Mouse (Mus musculus): ENCODE data around the gene Vegfd.

Gene Vegfd

DNA sequence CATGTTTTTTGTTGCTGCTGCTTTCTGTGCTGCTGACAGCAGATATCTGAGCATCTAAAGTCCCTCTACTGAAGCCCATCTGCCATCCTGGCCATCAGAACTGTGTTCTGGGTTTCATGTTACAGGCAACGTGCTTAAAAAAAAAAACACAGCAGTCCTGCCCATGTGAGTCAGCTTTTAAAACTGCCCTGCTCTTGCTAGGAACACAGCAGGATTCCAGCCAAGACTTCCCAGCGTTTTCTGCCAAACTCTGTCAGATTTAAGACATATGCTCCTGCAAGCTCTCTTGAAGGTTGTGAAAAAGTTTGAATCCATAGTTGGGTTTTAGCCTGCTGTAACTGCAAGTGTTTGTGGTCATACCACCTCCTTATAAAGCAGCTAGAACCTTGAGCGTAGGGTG is at the start of gene Vegfd:
TSS of gene Vegfd (plus strand) at position 298 of the 400 bp plus-strand sequence.
- DNase-seq = peak; percentile 21 to 42

DNA sequence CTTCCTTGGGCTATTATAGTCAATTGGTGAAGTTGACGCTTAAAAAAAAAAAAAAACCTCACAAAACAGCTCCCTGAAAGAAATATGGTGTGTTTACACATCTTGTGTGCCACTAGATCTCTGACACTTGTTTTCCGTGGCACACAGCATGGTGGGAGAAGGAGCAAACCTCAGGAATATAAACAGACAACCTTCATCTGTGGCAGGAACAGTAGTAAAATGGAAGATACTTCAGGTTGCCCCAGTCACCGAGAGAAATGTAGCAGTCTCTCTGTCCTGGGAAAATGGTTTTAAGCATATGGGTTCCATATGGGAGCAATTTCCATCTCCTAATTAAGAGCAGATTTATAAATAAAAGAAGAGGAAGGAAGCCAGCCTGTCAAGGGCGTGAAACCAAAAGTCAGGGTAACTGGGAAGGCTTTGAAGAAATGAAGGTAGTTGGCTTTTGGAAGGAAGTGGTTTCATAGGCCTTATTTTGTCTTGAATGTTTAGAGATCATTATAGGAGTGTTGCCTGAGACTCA is 49.7 kb upstream of the Vegfd start:
- DNase-seq = no peak

DNA sequence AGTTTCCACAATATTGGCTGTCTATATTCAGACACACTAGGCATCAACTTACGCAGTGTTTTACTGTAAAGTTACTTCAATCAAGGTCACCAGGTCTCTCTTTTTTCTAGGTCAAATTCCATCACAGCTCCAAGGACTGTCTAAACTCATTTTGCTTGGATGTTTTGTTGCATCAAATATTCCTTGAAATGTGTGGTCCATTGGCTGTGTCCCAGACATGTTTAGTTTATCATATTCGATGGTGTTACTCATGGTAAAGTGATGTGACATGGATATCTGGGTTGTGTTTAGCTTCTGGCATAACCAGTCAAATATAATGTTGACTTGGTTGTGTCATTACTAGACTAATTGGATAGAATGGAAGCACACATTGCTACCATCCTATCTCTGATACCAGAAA is 42.8 kb upstream of the Vegfd start:
- DNase-seq = no peak

DNA sequence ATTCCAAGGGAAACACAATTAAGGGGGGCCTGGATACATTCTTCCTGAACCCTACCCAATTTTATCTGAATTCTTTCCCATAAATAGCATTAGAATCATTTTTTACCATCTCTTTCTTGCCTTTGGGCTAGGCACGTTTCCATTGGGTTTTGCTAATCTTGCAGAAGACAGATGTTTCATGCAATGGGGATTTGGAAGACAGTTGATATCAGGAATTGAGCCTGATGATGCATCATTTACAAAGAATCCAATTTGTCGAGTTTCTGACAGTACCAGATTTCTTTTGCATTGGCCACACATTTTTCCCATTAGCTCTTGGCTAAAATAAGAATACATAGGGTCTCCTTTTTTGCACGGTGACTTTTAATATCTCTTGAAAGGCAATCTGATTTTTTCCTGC is 42.4 kb upstream of the Vegfd start:
- no peak for DNase-seq

DNA sequence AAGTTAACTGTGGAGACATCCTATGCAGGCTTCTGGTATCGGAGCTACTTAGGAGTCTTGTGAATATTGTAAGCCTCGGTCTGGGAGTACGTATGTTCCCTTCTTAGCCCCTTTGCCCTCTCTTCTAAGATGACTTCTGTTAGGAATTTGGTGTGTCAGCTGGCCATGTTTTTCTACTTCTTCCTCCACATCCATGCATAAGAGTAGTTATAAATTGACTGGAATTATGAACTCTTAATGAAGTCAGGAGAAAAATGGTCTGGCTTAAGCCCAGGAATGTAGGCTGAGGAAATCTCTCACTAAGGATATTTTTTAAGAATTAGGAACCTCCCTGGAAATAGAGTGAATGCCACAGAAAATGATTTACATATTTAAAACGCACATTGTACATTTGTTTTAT is 34.6 kb upstream of the Vegfd start:
- no peak for DNase-seq

DNA sequence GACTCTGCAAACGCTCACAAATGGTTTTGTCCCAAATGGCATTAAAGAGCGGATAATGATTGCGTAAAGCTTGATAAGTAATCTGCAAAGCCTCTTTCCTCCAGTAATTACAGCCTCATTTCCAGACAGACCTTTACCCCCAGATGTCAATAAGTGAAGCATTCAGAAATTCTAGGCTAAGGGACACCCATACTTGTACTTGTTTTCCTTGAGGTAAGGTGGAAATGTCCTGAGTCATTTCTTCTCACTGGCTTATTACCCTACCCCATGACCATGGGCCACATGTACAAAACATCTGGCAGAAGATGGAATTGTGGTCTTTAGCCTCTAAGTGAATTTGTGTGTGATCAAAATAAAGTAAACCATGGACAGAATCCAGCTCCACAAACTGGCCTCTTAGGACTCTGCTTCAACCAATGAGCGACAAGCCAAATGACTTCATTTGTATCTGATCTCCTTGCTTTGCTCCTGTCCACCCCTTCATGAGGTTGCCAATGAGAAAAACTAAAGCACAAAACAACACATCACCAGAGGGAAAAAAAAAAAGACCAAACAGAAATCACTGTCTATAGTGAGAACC is 27.7 kb upstream of the Vegfd start:
- DNase-seq = no peak

DNA sequence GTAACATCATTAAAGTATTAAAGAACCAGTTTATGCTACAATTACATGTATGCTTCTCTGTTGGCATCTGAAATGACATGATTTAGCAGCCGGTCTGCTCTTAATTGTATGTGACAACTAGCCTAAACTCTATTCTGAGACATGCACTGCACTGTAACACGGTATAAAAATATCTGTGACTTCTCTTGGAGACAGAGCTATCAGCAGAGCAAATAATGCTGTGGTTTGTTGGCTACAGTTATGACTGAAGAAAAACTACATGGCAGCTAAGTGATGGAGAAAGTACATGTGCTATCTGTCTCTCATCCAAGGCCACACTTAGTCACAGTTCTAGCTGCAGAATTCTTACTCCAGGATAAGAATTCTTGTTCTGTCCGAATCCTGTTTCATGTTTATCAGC is 24.2 kb upstream of the Vegfd start:
- no peak for DNase-seq

DNA sequence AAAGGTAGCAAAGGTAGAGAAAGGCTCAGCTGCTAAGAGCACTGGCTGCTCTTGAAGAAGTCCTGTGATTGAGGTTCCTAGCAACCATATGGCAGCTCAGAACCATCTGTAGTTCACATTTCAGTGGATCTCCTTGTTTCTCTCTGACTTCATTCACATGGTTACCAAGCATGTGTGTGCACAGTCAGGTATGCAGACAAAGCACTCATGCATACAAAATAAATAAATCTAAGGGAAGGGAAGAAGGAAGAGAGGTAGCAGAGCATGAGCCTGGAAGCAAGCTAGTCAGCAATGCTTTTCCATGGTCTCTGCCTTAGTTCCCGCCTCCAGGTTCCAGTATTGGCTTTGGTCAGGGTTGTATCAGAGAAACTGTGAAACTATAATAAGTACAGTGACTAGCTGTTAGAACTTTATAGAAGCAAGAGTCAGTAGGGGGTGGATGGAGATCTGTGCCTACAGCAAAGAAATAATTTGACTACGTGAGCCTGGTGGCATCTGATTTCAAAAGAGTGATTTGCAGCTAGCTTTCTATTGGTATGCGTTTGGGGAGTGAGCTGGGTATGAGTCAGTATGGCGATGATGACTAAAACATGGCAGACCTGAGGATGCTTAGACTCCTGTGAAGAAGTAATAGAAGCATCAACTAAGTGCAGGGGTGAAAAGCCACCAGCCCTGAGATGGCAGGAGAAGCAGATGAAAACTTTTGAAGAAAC is 7.9 kb upstream of the Vegfd start:
- DNase-seq = no peak

DNA sequence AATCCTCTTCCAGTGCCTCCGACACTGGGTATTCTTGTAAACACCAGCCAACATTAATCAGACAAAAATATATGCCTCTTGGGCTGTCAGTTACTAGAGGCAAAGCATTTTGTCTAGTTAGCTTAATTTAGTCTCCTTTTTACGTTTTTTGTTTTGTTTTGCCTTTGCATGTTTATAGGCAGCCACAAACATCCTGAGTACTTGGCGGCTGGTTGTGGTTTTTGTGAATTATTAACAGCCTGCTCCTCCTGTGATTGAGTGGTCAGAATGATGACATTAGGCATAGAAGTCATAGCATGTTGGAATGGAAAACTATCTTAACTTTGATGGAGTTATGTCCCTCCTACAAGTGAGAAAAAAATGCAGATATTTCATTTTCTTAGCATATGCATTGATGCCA is 2.6 kb upstream of the Vegfd start:
- DNase-seq = no peak

DNA sequence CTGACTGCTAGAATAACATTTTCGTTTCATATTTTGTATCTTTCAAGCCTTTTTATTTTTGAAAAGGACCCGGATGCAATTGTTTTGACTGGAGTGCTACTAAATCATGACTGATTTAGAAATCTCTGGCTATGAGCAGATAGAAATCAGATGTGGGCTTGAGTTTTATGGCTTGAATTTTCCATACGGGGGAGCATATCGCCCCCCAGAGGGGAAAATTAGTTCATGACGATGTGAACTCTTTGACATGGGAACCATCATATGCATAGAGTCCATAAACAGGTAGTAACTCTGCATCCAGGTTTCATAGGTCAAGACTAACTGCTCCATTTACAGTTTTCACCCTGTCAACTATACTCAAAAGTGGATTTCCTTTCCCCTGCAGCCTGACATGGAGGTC is 1.4 kb downstream of the Vegfd start:
- no peak for DNase-seq

DNA sequence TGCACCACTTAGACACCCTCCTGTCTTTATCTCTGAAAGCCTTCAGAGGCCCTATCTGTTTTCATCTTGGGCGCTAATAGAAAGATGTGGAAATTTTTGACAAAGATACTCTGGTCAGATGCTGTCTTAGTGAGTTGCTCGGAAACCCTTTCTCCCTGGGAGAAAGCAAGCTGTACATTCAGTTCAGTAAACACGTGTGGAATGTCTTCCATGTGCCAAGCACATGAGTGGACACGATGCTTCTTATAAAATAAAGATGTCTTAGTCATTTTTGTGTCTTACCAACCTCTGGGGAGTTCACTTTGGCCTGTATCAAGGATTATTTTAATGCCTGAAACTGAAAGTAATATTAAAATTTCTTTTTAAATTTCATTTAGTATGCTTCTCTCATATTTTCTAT is 6.5 kb downstream of the Vegfd start:
- DNase-seq = no peak

DNA sequence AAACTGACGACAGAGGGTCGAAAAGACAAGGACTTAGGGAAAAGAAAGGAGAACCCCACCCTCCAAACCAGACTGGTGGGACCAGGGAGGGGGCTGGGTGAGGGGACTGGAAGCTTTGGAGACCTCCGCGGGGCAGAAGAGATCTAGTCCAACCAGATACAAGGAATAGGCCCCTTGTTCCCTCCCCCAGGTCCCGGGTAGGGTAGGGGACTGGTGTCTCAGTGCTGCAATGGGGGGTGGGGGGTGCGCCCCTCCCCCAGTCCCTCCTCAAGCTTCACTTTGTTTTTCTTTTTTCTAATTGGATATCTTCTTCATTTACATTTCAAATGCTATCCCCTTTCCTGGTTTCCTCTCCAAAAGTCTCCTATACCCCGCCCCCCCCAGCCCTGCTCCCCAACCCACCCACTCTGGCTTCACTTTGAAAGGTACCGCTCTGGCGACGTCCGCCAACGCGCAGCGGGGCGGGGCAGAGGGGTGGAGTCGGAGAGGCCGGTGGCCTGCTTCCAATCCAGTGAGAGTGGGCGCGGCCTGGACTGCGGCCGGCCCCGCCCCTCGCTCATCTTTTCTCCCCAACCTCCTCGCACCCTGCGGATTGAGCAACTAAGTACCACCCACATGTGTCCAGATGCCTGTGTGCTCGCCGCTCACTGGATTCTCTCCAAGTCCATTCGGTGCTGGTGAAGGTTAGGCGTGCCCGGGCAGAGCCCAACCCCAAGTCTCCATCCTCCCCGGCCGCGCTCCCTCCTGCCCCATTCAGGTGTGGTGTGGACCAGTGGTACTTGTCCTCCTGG is 8.6 kb downstream of the Vegfd start:
- DNase-seq = peak; percentile 85 to 89

DNA sequence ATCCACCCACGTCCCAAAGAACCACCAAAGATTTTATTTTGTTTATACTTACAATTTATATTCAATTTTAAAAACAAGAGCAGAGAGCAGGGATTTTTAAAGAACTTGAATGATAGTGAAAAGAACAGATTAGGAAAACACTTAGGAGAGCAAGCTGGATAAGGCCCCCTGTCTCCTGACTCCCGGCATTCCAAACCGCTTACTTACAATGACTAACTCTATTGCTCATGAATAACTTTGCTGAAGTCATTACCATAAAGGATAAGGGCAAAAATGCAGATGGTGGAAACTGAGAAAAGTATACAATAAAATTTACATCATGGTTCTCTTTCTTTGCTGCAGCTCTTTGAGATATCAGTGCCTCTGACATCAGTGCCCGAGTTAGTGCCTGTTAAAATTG is 20.9 kb downstream of the Vegfd start:
- DNase-seq = no peak

DNA sequence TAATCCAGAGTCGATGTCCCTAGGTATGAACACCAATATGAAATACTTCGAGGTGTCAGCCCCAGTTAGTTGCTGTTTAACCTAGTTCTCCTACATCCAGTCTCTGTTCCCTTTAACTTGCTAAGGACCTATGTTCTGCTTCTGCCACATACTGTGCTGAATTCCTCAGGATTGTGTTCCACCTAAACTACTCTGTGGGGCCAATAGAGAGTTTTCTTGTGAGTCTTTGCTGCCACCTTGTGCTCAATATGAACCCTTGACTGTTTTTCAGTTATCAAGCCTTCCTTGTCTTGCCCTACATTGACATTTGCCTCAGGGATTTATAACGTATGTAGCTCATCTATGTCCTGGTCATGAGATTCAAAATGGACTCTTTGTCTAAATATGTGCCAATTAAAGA is 25.3 kb downstream of the Vegfd start:
- no peak for DNase-seq

DNA sequence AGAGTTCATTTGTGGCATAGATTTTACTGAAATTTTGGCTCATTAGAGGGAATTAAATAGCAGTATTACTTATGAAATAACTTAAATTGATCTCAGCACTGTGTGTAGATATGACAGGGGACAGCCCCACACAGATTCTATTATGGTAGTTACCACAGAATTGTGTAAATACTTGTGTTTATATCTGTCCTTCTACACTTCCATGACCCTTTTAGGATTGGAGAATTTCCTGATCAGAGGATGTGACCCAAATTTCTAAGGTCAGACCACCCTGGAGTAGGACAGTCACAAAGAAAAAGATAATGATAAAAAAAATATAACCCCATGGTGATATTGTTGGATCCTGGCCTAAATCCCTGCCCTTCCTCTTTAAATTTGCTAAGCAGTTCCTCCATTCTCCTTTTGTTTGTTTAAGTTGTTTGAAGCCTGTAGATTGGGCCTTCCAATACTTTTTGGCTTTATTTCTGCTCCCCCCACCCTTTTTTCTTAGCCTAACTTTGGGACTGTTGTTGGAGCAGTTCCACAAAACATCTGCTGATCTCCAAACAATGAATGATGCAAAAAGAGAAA is 32.0 kb downstream of the Vegfd start:
- no peak for DNase-seq

DNA sequence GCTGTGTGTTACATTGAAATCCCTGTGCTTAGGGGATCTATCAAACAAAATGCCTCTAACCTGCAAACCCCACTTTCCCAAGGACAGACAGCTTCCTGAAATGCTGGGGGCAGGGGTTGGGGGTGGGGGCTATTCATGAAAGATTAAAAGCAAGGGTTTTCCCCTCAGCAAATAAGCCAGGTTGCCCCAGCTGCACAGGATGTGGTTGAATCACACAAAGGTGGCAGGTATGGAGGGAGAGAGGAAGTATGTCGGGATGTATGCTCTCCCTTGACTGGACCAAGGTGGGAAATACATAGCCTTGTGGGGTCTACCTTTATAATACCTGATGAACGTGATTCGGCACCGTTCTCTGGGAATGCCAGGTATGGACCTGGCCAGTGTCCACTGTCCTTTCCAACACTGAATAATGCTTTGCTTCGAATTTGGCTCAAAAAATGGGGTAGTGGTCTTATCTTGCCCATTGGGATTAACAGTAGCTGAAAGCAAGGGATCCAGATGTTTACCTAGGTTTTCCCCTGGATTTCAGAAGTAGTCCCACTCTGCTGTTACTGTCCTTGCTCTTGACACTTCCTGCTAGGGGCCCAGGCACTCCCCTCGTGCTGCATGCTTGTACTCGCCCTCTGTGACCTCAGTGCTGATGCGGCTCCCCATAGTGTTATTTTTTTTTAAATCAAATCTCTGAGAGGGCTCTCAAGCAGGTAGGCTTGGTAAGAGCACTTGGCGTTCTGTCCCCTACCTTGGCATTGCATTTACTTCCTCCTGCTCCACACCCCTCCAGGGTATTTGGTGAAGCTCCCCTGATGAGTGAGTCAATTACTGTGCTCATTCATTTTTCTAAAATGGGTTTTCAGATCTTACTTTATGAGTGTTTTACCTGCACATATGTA is 33.2 kb downstream of the Vegfd start:
- peak in 1 of 2 experiments; percentile 24 for DNase-seq

DNA sequence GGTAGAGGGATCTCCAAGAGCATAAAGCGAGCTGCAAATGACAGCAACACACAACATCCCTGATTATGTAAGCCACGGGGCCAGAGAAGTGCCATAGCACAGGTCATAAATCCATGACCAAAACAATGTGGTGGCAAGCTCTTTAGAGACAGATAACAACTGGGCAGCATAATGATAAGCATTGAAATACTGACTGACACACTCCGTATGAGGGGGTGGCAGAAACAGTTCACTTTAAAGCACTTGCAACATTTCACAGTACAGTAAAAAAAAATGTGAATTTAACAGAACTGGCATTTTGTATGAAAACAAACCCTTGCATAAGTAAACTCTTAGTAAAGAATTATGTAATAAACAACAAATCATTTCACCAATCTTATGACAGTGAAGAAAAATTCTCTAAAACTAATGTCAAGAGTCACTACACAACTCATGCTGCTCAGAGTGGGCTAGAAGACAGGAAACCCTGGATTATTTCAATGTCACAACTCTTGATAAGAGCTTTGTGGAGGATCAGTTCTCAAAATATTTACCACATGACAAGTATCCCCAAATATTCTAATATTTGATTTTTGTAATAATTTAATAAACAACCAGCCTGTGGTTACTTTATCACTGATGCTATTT is 35.2 kb downstream of the Vegfd start:
- no peak for DNase-seq

DNA sequence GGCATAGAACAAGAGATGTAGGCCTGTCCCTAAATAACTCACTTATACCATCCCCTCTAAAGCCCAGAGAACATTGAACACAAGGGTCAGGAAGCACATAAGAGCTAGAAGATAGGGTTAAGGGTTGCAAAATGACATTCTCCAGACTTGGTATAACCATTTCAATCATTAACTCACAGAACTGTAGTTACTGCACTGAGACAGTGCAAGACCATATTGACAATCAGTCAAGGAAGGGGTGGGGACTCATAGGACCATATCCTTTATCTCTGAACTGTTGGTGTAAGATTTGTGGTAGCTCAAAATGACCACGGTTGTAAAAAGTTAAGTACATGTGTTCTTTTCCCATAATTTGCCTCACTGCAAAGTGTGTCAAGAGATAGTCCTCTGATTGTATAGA is 37.4 kb downstream of the Vegfd start:
- DNase-seq = no peak

DNA sequence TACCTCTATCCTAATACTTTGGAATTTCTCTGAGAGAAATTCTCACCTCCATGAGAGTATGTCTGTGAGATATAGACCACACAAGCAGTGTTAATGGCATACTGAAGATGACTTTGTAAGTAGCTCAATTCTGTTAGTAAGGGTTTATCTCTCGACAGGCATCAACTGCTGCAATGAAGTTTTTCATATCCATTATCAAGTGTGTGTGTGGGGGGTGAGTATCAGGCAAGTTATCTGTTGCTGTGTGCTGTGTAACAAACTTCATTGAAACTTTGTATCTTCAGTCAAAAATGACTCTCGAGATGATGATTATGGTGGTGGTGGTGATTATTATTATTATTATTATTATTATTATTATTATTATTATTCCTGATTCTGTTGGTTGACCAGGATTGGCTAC is 43.6 kb downstream of the Vegfd start:
- DNase-seq = no peak

DNA sequence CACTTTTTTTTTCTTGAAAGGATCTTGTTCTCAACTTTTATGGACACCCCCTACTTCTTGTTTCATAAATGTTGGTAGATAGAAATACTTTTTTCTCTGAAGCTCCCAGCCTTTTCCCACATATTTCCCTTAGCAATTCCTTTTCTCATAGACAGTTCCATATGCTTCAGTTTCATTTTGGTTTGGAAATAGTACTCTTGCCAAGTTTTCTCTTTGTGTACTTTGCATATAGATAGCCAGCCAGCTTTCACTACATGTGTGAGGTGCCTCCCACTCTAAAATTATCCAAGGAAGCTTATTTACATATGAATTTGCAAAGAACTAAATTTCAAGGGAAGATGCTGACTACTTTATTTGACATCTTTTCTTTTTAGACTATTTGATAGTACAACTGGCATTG is 44.8 kb downstream of the Vegfd start:
- DNase-seq = no peak

DNA sequence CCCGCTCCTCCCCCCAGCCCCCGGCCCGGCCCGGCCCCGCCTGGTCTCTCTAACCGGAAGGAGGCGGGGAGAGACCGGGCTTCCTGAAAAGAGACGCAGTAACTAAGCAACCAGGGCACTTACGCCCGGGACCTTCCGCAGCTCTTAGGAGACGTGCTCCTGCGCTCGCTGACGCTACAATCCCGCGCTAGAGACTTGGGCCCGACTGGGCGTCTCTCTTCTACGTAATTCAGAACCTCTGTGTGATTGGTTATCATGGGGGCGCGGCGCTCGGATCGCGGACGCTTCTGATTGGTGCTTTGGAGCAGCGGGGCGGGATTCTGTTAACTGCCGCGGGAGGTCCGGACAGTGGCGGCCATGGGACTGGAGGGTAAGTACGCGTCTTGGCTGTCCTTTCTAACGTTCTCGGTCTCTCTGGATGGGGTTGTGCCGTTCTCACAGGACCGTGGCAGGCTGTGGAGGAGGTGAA is 46.3 kb downstream of the Vegfd start, which contains the start of gene Piga:
TSS of gene Piga (plus strand) at position 317 of the 469 bp plus-strand sequence.
- DNase-seq = peak; percentile 92 to 97

DNA sequence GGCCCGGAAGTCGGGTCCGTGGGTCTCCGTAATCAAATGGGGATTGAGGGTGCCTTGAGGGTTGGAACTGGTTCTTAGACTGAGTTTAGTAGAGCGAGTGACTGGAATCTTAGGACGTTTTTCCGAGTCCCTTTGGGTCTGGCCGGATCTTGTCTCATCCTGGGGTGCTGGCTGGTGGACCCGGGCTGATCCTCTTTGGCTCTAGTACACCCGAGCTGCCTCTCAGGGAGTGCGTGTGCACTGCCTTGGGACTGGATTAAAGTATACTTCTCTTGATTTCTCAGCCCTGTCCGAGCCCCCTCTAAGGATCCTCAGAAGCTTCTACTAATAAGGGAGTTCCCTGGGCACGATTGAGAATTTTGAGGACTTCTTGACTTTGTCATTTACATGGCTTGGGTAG is 46.8 kb downstream of the Vegfd start:
- no peak for DNase-seq

Measured in lung, postnatal 4 days (tissue).